Mouse (Mus musculus): ENCODE measurements around the gene Brap. TPM values are rescaled to one million over a fixed set of nuclear protein-coding genes. Genes with fewer than 3 reads are reported as not detected.

Brap gene
- 25.7 and 28.2 TPM in 2 replicates for polyA plus RNA-seq (2012; rRNA removed; ENCODE audit: low replicate concordance)

GRCm38 (mm10) chr5:121660059-121660896 lies at the start of gene Brap, which contains the start of gene Acad10:
TSS of gene Brap (plus strand) at chr5:121660563.
TSS of gene Acad10 (minus strand) at chr5:121660514.

GRCm38 (mm10) chr5:121618592-121619513 lies 41.5 kb upstream of the Brap start, which contains the start of gene Acad12:
TSS of gene Acad12 (minus strand) at chr5:121618938.

GRCm38 (mm10) chr5:121711174-121711927 lies 51.0 kb downstream of the Brap start, which contains the start of gene Atxn2:
TSS of gene Atxn2 (plus strand) at chr5:121711337.

Other genes starting within 250 kb of the Brap start
- 1.7 and 2.2 TPM in 2 replicates for gene Tmem116, start 208.7 kb upstream of the Brap start, polyA plus RNA-seq (2012; rRNA removed; ENCODE audit: low replicate concordance)
- gene Erp29, start 208.1 kb upstream of the Brap start, polyA plus RNA-seq (2012; rRNA removed; ENCODE audit: low replicate concordance) = 57.6 and 60.9 TPM in 2 replicates
- not detected in 2 replicates for gene Adam1b, start 157.1 kb upstream of the Brap start, polyA plus RNA-seq (2012; rRNA removed; ENCODE audit: low replicate concordance)
- gene Adam1a, start 115.1 kb upstream of the Brap start, polyA plus RNA-seq (2012; rRNA removed; ENCODE audit: low replicate concordance) = 5.4 and 5.8 TPM in 2 replicates
- gene Gm42878, start 115.1 kb upstream of the Brap start, polyA plus RNA-seq (2012; rRNA removed; ENCODE audit: low replicate concordance) = 0.20 and 0.35 TPM in 2 replicates
- 56.5 and 56.7 TPM in 2 replicates for gene Mapkapk5, start 114.7 kb upstream of the Brap start, polyA plus RNA-seq (2012; rRNA removed; ENCODE audit: low replicate concordance)
- gene Aldh2, start 66.7 kb upstream of the Brap start, polyA plus RNA-seq (2012; rRNA removed; ENCODE audit: low replicate concordance) = 885 and 1,194 TPM in 2 replicates
- 14.6 and 40.9 TPM in 2 replicates for gene Acad12, start 41.6 kb upstream of the Brap start, polyA plus RNA-seq (2012; rRNA removed; ENCODE audit: low replicate concordance)
- gene Acad10, start within 50 bp of the Brap start, polyA plus RNA-seq (2012; rRNA removed; ENCODE audit: low replicate concordance) = 12.5 and 12.6 TPM in 2 replicates
- 97.5 and 137 TPM in 2 replicates for gene Atxn2, start 50.8 kb downstream of the Brap start, polyA plus RNA-seq (2012; rRNA removed; ENCODE audit: low replicate concordance)
- gene Sh2b3, start 177.1 kb downstream of the Brap start, polyA plus RNA-seq (2012; rRNA removed; ENCODE audit: low replicate concordance) = 34.1 and 35.1 TPM in 2 replicates
- gene Pheta1, start 188.4 kb downstream of the Brap start, polyA plus RNA-seq (2012; rRNA removed; ENCODE audit: low replicate concordance) = 10.6 and 22.8 TPM in 2 replicates